Comparison of ENCODE assay signal across 8 mouse cellular contexts in genomic region chrX:96130663-96131062, GRCm38 (mm10). TPM values are rescaled to one million over a fixed set of nuclear protein-coding genes. Genes with fewer than 3 reads are reported as not detected.
DNase-seq lines count a peak whose midpoint lies in the region; ATAC-seq lines count a peak whose summit lies in the region.

No protein-coding gene starts in this region.

- no peak overlapping the region for H3K9ac ChIP-seq in forebrain, embryonic 14.5 days (ENCODE audit: low read length)

- no peak overlapping the region for H3K4me3 ChIP-seq in forebrain, embryonic 14.5 days (ENCODE audit: low read depth, low read length)

- H3K4me2 ChIP-seq in forebrain, embryonic 14.5 days (ENCODE audit: low read length) = no peak overlapping the region

- 79% methylated on average over 6 of the region's 6 CpGs for WGBS in forebrain, embryonic 14.5 days

- 0 out of 2 replicates have a peak, but pooled peaks have one; percentile 25 for ATAC-seq in erythroblast, adult 5-6 weeks (replicated peaks; ENCODE audit: low FRiP score, poor library complexity, severe bottlenecking)
- no peak for ATAC-seq in forebrain, embryonic 14.5 days

- peak; percentile 25 for DNase-seq in gastrocnemius, postnatal 25 days
- no peak for DNase-seq in gastrocnemius, postnatal 4 days (ENCODE audit: low spot score in 2 of 2)
- DNase-seq in liver = peak; percentile 40
- peak; percentile 37 for DNase-seq in skeletal muscle tissue, adult 2 months (ENCODE audit: low read depth, low spot score)
- no peak for DNase-seq in forebrain, embryonic 14.5 days (ENCODE audit: low spot score)
- no peak for DNase-seq in layer of hippocampus, postnatal 10 days (ENCODE audit: low spot score in 2 of 2)
- DNase-seq in right cerebral cortex, adult 18-20 months = no peak

- no peak overlapping the region for H3K27ac ChIP-seq in forebrain, embryonic 14.5 days (ENCODE audit: low read depth, low read length)

- H3K4me1 ChIP-seq in forebrain, embryonic 14.5 days (ENCODE audit: control insufficient read depth, insufficient read depth, low read length) = no peaks in the 10 kb centered on the region

- H3K36me3 ChIP-seq in forebrain, embryonic 14.5 days (ENCODE audit: control insufficient read depth, insufficient read depth, low read length) = no peaks in the 10 kb centered on the region

- no peaks in the 10 kb centered on the region for H3K27me3 ChIP-seq in forebrain, embryonic 14.5 days (replicated peaks; ENCODE audit: control insufficient read depth, insufficient read depth, low read length)

- H3K9me3 ChIP-seq in forebrain, embryonic 14.5 days (replicated peaks; ENCODE audit: control insufficient read depth, low read length) = no peaks in the 10 kb centered on the region

RNA-seq across cellular contexts. Expression of gene Msn, which starts 34.8 kb away (rescaled TPM):
- 10 to 100 TPM; 31.4 to 38.2 TPM for total RNA-seq in gastrocnemius, postnatal 25 days (2021)
- 100 to 1,000 TPM; 119 to 121 TPM for total RNA-seq in gastrocnemius, postnatal 4 days (2021)
- 110 and 131 TPM in 2 replicates for total RNA-seq in erythroblast, adult 5-6 weeks (2015; ENCODE audit: low replicate concordance)
- 38.0 and 38.9 TPM in 2 replicates for total RNA-seq in erythroblast, adult 5-6 weeks (2017; ENCODE audit: low replicate concordance)
- polyA plus RNA-seq in forebrain, embryonic 14.5 days (2014; fragmentation: Nextera tagmentation; extraction: Ambion mirVana) = 39.5 and 45.1 TPM in 2 replicates
- 10 to 100 TPM; 27.3 to 30.4 TPM for total RNA-seq in layer of hippocampus, postnatal 10 days (2021)

Comparison
In these comparisons a context has a peak if more than half of its experiments do, and no peak if none do; other contexts are left out.
1. DNase-seq: peak in gastrocnemius, postnatal 25 days (single experiment), liver (single experiment) and skeletal muscle tissue, adult 2 months (single experiment); none in gastrocnemius, postnatal 4 days (0 of 2), forebrain, embryonic 14.5 days (single experiment), layer of hippocampus, postnatal 10 days (0 of 2) and right cerebral cortex, adult 18-20 months (single experiment).